Mouse (Mus musculus): ENCODE results near the gene Ethe1.

- TF ChIP-seq CTCF (IDR thresholded peaks at IDR 0.05; ENCODE audit: control insufficient read depth, insufficient read depth, insufficient read length): no peak
- TF ChIP-seq CEBPB (IDR thresholded peaks at IDR 0.05; ENCODE audit: low read depth): no peak
Measured at GRCm38 (mm10) chr7:24561450-24561849, 25.9 kb upstream of the Ethe1 start.

All from C2C12 (cell line).